Mouse (Mus musculus): ENCODE data around the gene Cnfn.

DNA sequence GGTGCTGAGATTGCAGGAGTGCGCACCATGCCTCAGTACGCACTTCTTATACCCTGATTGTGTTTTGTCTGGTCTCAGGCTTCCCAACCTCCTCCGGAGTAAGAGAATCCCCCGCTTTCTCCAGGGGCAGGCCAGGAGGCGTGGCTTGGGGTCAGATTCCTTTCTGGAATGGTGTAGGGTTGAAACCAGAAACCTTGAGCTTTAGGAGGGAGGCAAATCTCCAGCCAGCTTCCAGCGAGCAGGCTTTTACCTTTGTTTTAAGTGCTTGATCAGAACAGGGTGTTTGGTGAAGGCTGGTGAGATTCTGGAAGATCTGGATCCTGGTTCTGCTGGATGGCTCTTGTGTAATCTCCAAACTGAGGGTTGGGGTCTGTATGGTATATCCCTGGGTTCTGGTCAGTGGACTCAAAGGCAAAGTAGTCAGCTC lies 47.5 kb downstream of the Cnfn start:
- no peak for TF ChIP-seq CTCF (IDR thresholded peaks at IDR 0.05; ENCODE audit: extremely low read depth, insufficient read depth, low read length)
- no peak for TF ChIP-seq POLR2A (IDR thresholded peaks at IDR 0.05; ENCODE audit: extremely low read depth, insufficient read depth, low read length)
